Mouse (Mus musculus): ENCODE results near the gene Cyb5r1. TPM values are rescaled to one million over a fixed set of nuclear protein-coding genes. Genes with fewer than 3 reads are reported as not detected.
A peak's percentile ranks its signal among the peaks of the same experiment; 100 is the strongest.

Cyb5r1 gene
- polyA plus RNA-seq, 1 experiment, result 56.8 TPM

DNA sequence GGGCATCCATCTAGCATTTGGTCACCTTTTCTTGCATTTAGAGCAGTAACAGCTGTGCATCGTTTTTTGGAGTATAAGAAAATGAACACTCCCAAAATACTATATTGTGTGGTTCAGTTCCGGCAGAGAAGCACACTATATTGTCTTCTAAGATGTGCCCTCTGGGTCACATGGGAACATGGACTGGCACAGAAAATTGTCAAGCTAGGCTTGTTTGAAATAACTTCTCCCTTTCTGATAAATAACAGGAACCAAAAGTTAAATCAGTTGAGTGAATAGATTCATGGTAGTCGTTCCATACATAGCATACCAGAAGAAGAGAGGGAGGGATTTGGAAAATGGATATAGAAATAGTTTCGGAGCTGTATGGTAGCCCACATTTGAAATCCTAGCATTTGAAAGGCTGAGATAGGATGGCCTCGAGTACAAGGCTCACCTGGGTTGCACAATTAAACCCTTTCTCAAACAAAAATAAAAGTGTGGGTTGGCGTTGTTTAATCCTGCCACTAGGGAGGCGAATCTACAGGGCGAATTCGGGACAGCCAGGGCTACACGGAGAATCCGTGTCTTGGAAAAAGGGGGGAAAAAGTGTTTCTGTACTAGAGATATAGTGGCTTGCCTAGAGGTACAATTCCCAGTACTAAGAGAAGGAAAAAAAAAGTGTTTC, 9.3 kb downstream of the Cyb5r1 start:
- WGBS, result 13% methylated on average over 11 of the region's 11 CpGs
- Histone ChIP-seq H3K36me3 (ENCODE audit: control insufficient read depth, insufficient read depth, low read length) (no peaks in the 10 kb centered on the region), H3K27me3 (replicated peaks; ENCODE audit: control insufficient read depth, insufficient read depth, low read length) (no peaks in the 10 kb centered on the region), H3K4me1 (ENCODE audit: control insufficient read depth, insufficient read depth, low read length) (peaks cover 26% of the 10 kb centered on the region), H3K27ac (ENCODE audit: insufficient read depth, low read depth, low read length) (peak overlapping the region; percentile 83), H3K4me3 (ENCODE audit: insufficient read depth, low read depth, low read length) (peak overlapping the region; percentile 11; the same call in 1 of the 2 replicates)
- DNase-seq, result peak; percentile 5
- TF ChIP-seq CTCF (conservative IDR thresholded peaks at IDR 0.05; ENCODE audit: insufficient read depth, insufficient read length, low read depth, low read length) (peak; percentile 32; the same call in 1 of the 2 replicates), POLR2A (IDR thresholded peaks at IDR 0.05; ENCODE audit: low read depth, low read length) (no peak)

DNA sequence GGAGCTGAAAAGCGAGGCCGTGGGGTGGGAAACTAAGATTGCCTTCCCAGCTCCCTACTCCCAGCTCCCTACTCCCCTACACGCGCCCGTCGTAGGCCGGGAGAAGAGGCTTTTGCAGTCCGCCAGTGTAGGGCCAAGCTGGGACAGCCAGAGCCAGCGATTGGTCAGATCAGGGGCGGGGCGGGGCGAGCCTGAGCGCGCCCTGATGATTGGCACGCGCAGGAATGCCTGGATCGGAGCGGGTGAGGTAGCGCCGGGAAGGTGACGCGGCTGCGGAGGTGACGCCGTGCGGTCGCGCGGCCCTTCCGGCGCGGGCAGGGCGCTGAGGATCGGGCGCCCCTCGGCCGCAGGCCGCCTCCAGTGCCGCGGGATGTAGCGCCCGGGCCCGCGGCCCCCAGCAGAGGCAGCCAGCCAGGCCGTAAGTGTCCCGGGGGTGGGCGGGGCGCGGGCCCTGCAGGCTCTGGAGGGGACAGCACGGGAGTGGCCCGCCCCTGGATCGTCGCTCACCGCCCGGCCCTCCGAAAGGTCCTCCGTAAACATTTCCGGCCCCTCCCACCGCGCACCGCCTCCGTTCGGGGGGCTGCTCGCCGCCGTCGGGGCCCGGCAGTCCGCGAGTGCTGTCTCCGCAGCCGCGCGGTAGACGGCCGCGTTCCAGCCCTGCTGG, 9.9 kb downstream of the Cyb5r1 start, which contains the start of gene Adipor1:
Gene Adipor1 (plus strand): TSS at position 211 of the 664 bp plus-strand sequence.
- H3K4me1 ChIP-seq (ENCODE audit: control insufficient read depth, insufficient read depth, low read length), result peaks cover 29% of the 10 kb centered on the region
- no peaks in the 10 kb centered on the region for H3K27me3 ChIP-seq (replicated peaks; ENCODE audit: control insufficient read depth, insufficient read depth, low read length)
- peak; percentile 99 for DNase-seq
- peak within 1 kb of the TSS; percentile 92 for H3K4me3 ChIP-seq (ENCODE audit: insufficient read depth, low read depth, low read length)
- no peaks in the 10 kb centered on the region for H3K36me3 ChIP-seq (ENCODE audit: control insufficient read depth, insufficient read depth, low read length)
- peak within 1 kb of the TSS; percentile 83 for H3K27ac ChIP-seq (ENCODE audit: insufficient read depth, low read depth, low read length)
- WGBS, result under 1% methylated on average over 75 of the region's 77 CpGs
- TF ChIP-seq CTCF (conservative IDR thresholded peaks at IDR 0.05; ENCODE audit: insufficient read depth, insufficient read length, low read depth, low read length) (no peak), POLR2A (IDR thresholded peaks at IDR 0.05; ENCODE audit: low read depth, low read length) (peak; percentile 41)

DNA sequence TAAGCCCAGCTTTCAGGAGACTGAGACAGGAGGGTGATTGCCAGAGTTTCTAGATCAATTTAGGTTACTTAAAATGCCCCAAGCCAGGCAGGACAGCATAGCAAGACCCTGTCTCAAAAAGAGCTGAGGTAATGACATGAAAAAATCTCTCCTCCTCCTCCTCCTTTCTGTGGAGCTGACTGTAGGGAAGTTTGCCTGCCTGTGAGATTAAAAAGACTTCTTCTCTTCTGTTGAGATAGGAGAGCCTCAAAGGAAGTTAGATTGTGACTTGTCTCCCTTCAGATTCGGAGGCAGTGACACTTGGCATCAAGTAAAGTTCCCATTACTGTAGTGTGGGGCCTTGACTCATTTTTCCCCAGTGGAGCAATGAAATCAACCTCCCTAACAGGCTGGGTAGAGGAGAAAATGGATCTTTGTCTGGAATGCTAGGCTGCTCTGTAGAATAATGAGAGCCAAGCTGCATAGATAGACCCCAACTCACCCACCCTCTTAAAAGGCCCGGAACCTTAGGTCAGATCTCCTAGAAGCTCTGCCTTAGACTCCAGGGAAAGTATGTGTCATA, 13.1 kb downstream of the Cyb5r1 start:
- no peaks in the 10 kb centered on the region for H3K27me3 ChIP-seq (replicated peaks; ENCODE audit: control insufficient read depth, insufficient read depth, low read length)
- DNase-seq, result no peak
- no peak overlapping the region for H3K4me3 ChIP-seq (ENCODE audit: insufficient read depth, low read depth, low read length)
- WGBS, result 57% methylated on average over 2 of the region's 2 CpGs
- TF ChIP-seq CTCF (conservative IDR thresholded peaks at IDR 0.05; ENCODE audit: insufficient read depth, insufficient read length, low read depth, low read length), result no peak
- no peak for TF ChIP-seq POLR2A (IDR thresholded peaks at IDR 0.05; ENCODE audit: low read depth, low read length)
- H3K27ac ChIP-seq (ENCODE audit: insufficient read depth, low read depth, low read length), result peak overlapping the region; percentile 54
- H3K36me3 ChIP-seq (ENCODE audit: control insufficient read depth, insufficient read depth, low read length), result no peaks in the 10 kb centered on the region
- H3K4me1 ChIP-seq (ENCODE audit: control insufficient read depth, insufficient read depth, low read length), result peaks cover 35% of the 10 kb centered on the region

DNA sequence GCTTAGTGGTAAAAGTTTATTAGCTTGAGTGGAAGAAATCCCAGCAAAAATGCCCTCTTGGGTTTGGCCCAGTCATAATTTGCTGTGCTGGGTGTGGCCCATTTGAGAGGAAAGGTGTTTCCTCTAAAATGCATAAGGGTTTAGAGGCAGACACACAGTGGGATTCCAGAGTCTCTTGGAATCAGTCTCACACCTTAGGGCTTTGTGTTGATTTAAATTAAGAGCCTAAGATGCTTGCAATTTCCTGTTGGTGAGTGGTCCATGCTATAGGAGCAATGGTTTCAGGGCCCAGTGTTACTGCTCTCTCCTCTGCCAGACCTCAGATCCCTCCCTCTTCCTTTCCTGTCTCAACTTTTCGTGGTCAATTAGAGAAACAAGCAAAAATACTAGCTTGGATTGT, 13.8 kb downstream of the Cyb5r1 start:
- Histone ChIP-seq H3K27me3 (replicated peaks; ENCODE audit: control insufficient read depth, insufficient read depth, low read length) (no peaks in the 10 kb centered on the region), H3K4me3 (ENCODE audit: insufficient read depth, low read depth, low read length) (no peak overlapping the region), H3K4me1 (ENCODE audit: control insufficient read depth, insufficient read depth, low read length) (peaks cover 33% of the 10 kb centered on the region), H3K27ac (ENCODE audit: insufficient read depth, low read depth, low read length) (peak overlapping the region; percentile 53), H3K36me3 (ENCODE audit: control insufficient read depth, insufficient read depth, low read length) (no peaks in the 10 kb centered on the region)
- DNase-seq, result no peak
- no peak for TF ChIP-seq CTCF (conservative IDR thresholded peaks at IDR 0.05; ENCODE audit: insufficient read depth, insufficient read length, low read depth, low read length)
- TF ChIP-seq POLR2A (IDR thresholded peaks at IDR 0.05; ENCODE audit: low read depth, low read length), result no peak
- 14% methylated on average over 1 of the region's 1 CpGs for WGBS

DNA sequence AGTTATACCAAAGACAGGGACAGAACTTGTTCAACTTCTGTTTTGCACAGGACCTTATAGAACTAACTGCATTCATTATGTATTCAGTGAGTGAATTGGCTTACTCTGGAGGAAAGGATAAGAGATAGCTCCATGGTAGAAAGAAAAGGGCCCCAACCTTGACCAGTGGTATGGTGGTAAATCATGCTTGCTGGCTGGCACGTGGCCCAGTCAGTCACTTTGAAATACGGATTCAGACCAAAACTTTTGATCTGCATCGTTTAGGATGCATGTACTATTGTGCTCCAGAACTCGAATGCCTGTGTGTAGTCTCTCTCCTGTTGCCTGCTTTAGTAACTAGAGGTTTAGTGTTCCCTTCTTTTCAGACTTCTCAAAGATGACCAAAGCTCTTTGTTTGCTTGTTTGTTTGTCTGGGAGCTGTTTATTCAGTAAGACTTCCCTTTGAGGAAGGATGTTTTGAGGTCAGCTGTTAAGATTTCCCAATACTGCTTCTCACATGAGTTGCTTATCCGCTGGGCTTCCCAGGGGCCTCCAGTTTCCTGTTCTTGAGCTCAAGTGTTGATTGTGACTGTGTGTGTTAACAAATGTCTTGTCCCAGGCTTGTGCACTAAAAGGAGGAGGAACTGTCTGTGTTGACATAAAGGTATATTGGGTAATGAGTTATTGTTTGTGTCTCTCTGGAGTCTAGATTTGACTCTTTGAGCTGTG, 14.5 kb downstream of the Cyb5r1 start:
- WGBS, result 18% methylated on average over 5 of the region's 5 CpGs
- no peak for TF ChIP-seq CTCF (conservative IDR thresholded peaks at IDR 0.05; ENCODE audit: insufficient read depth, insufficient read length, low read depth, low read length)
- H3K4me1 ChIP-seq (ENCODE audit: control insufficient read depth, insufficient read depth, low read length), result peaks cover 31% of the 10 kb centered on the region
- peak overlapping the region; percentile 53 for H3K27ac ChIP-seq (ENCODE audit: insufficient read depth, low read depth, low read length)
- H3K36me3 ChIP-seq (ENCODE audit: control insufficient read depth, insufficient read depth, low read length), result peaks cover 2% of the 10 kb centered on the region; the same call in 1 of the 2 replicates
- H3K27me3 ChIP-seq (replicated peaks; ENCODE audit: control insufficient read depth, insufficient read depth, low read length), result no peaks in the 10 kb centered on the region
- DNase-seq, result peak; percentile 59
- H3K4me3 ChIP-seq (ENCODE audit: insufficient read depth, low read depth, low read length), result no peak overlapping the region

DNA sequence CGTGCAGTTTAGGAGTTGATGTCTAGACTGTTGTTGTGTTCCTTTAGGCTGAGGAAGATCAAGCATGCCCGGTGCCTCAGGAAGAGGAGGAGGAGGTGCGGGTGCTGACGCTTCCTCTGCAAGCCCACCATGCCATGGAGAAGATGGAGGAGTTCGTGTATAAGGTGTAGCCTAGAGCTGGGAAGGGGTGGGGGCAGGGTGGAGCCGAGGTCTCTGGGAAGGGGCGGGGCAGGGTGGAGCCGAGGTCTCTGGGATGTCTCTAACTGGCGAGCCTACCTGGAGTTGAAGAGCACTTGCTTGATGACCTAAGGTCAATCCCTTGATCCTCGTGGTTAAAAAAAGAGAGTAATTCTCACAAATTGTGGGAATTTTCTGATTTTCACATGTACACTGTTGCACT, 18.6 kb downstream of the Cyb5r1 start:
- H3K36me3 ChIP-seq (ENCODE audit: control insufficient read depth, insufficient read depth, low read length), result peaks cover 3% of the 10 kb centered on the region; the same call in 1 of the 2 replicates
- no peak for TF ChIP-seq POLR2A (IDR thresholded peaks at IDR 0.05; ENCODE audit: low read depth, low read length)
- TF ChIP-seq CTCF (conservative IDR thresholded peaks at IDR 0.05; ENCODE audit: insufficient read depth, insufficient read length, low read depth, low read length), result no peak

More for the DNA sequence above, 18.6 kb downstream of the Cyb5r1 start:
- 65% methylated on average over 10 of the region's 10 CpGs for WGBS
- Histone ChIP-seq H3K4me3 (ENCODE audit: insufficient read depth, low read depth, low read length) (no peak overlapping the region), H3K27me3 (replicated peaks; ENCODE audit: control insufficient read depth, insufficient read depth, low read length) (no peaks in the 10 kb centered on the region), H3K27ac (ENCODE audit: insufficient read depth, low read depth, low read length) (no peak overlapping the region), H3K4me1 (ENCODE audit: control insufficient read depth, insufficient read depth, low read length) (peaks cover 14% of the 10 kb centered on the region)
- DNase-seq, result no peak
